Comparison of ENCODE assay signal across 12 mouse cellular contexts in the genomic region with DNA sequence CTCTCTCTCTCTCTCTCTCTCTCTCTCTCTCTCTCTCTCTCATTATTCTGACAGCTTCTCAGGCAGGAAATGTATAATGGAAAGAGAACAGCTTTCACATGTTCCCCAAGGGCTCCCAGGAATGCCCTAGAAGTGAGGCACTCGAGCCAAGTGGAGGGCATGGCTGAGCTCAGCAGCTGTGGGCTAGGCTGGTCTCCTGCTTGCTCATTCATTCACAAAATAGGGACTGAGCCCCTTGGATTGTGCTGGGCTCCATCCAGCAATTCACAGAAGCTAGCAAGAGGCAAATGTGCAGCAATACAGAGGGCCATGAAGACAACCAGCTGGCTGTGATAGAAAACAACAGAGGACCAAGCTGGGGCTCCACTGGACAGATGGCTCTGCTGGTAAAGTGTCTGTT. TPM values are rescaled to one million over a fixed set of nuclear protein-coding genes. Genes with fewer than 3 reads are reported as not detected.
DNase-seq lines count a peak whose midpoint lies in the region; ATAC-seq lines count a peak whose summit lies in the region.
"Had no signal": no experiment of that assay in that cellular context is flagged by ENCODE, and none has a peak within 500 bp of the region (broad histone marks: within the 10 kb centered on the region; RNA-seq: fewer than 3 reads in every experiment).

No protein-coding gene starts in this region.

- ATAC-seq in lung, embryonic 16.5 days (ENCODE audit: low read depth): peak; percentile 75
- peak; percentile 81 for ATAC-seq in hindbrain, embryonic 15.5 days (ENCODE audit: low FRiP score, low read depth)
- ATAC-seq in neural tube, embryonic 15.5 days (ENCODE audit: low FRiP score): peak; percentile 27; the same call in 1 of the 2 replicates
- no peak for ATAC-seq in frontal cortex, adult (ENCODE audit: low TSS enrichment)

- H3K4me1 ChIP-seq in lung, embryonic 16.5 days (replicated peaks; ENCODE audit: control insufficient read depth, insufficient read depth, low read length): peaks cover 6% of the 10 kb centered on the region
- H3K4me1 ChIP-seq in hindbrain, embryonic 15.5 days (replicated peaks): peaks cover 26% of the 10 kb centered on the region
- H3K4me1 ChIP-seq in neural tube, embryonic 15.5 days: peaks cover 3% of the 10 kb centered on the region; the same call in 1 of the 2 replicates

- no peaks in the 10 kb centered on the region for H3K36me3 ChIP-seq in lung, embryonic 16.5 days (ENCODE audit: control insufficient read depth, insufficient read depth, low read length)
- no peaks in the 10 kb centered on the region for H3K36me3 ChIP-seq in hindbrain, embryonic 15.5 days
- no peaks in the 10 kb centered on the region for H3K36me3 ChIP-seq in neural tube, embryonic 15.5 days
- H3K36me3 ChIP-seq: G1E had no signal

- H3K27me3 ChIP-seq in lung, embryonic 16.5 days (ENCODE audit: control insufficient read depth, insufficient read depth, low read depth, low read length): peaks cover 9% of the 10 kb centered on the region
- H3K27me3 ChIP-seq in hindbrain, embryonic 15.5 days: no peaks in the 10 kb centered on the region
- H3K27me3 ChIP-seq in neural tube, embryonic 15.5 days (replicated peaks): no peaks in the 10 kb centered on the region

- WGBS in lung, embryonic 16.5 days: 6% methylated on average over 1 of the region's 1 CpGs
- 7% methylated on average over 1 of the region's 1 CpGs for WGBS in hindbrain, embryonic 15.5 days
- WGBS in neural tube, embryonic 15.5 days: 4% methylated on average over 1 of the region's 1 CpGs

- H3K9ac ChIP-seq in lung, embryonic 16.5 days (ENCODE audit: low read length): no peak overlapping the region
- no peak overlapping the region for H3K9ac ChIP-seq in hindbrain, embryonic 15.5 days
- no peak overlapping the region for H3K9ac ChIP-seq in neural tube, embryonic 15.5 days (replicated peaks)

- H3K4me2 ChIP-seq in lung, embryonic 16.5 days (ENCODE audit: low read depth, low read length): no peak overlapping the region
- no peak overlapping the region for H3K4me2 ChIP-seq in hindbrain, embryonic 15.5 days
- H3K4me2 ChIP-seq in neural tube, embryonic 15.5 days: no peak overlapping the region

- no peak overlapping the region for H3K27ac ChIP-seq in lung, embryonic 16.5 days (ENCODE audit: low read length)
- H3K27ac ChIP-seq in hindbrain, embryonic 15.5 days (replicated peaks): no peak overlapping the region
- no peak overlapping the region for H3K27ac ChIP-seq in neural tube, embryonic 15.5 days (replicated peaks)

- DNase-seq in embryo, embryonic 11 days: peak; percentile 27
- no peak for DNase-seq in embryo, embryonic 10 days (ENCODE audit: low spot score)
- no peak for DNase-seq in lung, postnatal 25 days (ENCODE audit: low spot score)
- DNase-seq in gastrocnemius, postnatal 10 days: no peak
- DNase-seq: kidney, adult 11 months; right cerebral cortex, postnatal 4 days; thymus, postnatal 14 days had no signal

- no peaks in the 10 kb centered on the region for H3K9me3 ChIP-seq in lung, embryonic 16.5 days (ENCODE audit: control insufficient read depth, low read length)
- no peaks in the 10 kb centered on the region for H3K9me3 ChIP-seq in hindbrain, embryonic 15.5 days
- H3K9me3 ChIP-seq in neural tube, embryonic 15.5 days (replicated peaks): no peaks in the 10 kb centered on the region
- H3K9me3 ChIP-seq: G1E had no signal

- no peak overlapping the region for H3K4me3 ChIP-seq in lung, embryonic 16.5 days (ENCODE audit: low read length)
- H3K4me3 ChIP-seq in hindbrain, embryonic 15.5 days: no peak overlapping the region
- no peak overlapping the region for H3K4me3 ChIP-seq in neural tube, embryonic 15.5 days (replicated peaks)

RNA-seq across cellular contexts. Expression of a gene that starts 28.1 kb away (rescaled TPM):
- 0.05 and 0.08 TPM in 2 replicates for polyA plus RNA-seq in lung, embryonic 16.5 days (2015; fragmentation: Nextera tagmentation; extraction: Ambion mirVana)
- polyA plus RNA-seq in hindbrain, embryonic 15.5 days (2015; fragmentation: Nextera tagmentation; extraction: Ambion mirVana): 10.1 and 10.4 TPM in 2 replicates
- 9.1 TPM in 2 replicates for polyA plus RNA-seq in neural tube, embryonic 15.5 days (2015; fragmentation: Nextera tagmentation; extraction: Ambion mirVana)
- total RNA-seq in gastrocnemius, postnatal 10 days (2021): 10 to 100 TPM; 53.2 to 59.6 TPM
- polyA plus RNA-seq: G1E had no signal
